Mouse (Mus musculus) heart, embryonic 14.5 days (tissue): ENCODE data around the gene Pdcd6. TPM values are rescaled to one million over a fixed set of nuclear protein-coding genes. Genes with fewer than 3 reads are reported as not detected.

ENCODE experiments used
- ATAC-seq: fragments of 200-750 bp; cut with Nextera tagmentation; 2 replicates; pipeline ENCODE4 v1.8.0; 2017; ENCODE audit warnings: low read depth, moderate TSS enrichment; ENCODE audit not compliant: insufficient number of reproducible peaks, insufficient read depth, low FRiP score
- H3K27ac ChIP-seq, 2 experiments: fragments of 200-500 bp in 1 of 2; fragments of 300-500 bp in 1 of 2; sonication (generic) in 1 of 2; replicated peaks in 1 of 2; 2 replicates each; pipeline ENCODE4 v1.5.1; 2012 to 2014; ENCODE audit warnings: low read depth in 2 of 2, low read length in 2 of 2, control low read depth in 1 of 2, mild to moderate bottlenecking in 1 of 2, mixed read lengths in 1 of 2; ENCODE audit not compliant: control insufficient read depth in 1 of 2, insufficient read depth in 1 of 2
- H3K27me3 ChIP-seq: fragments of 300-500 bp; sonication (generic); 2 replicates; pipeline ENCODE4 v1.6.1; 2014; ENCODE audit warnings: mild to moderate bottlenecking, low read length, control low read depth; ENCODE audit not compliant: control insufficient read depth, insufficient read depth
- H3K36me3 ChIP-seq: fragments of 300-500 bp; sonication (generic); 2 replicates; pipeline ENCODE4 v1.6.1; 2014; ENCODE audit warnings: mild to moderate bottlenecking, control low read depth, low read length, mixed read lengths; ENCODE audit not compliant: control insufficient read depth, insufficient read depth
- H3K4me1 ChIP-seq, 2 experiments: fragments of 200-500 bp in 1 of 2; fragments of 300-500 bp in 1 of 2; sonication (generic) in 1 of 2; 2 replicates each; pipeline ENCODE4 v1.6.1; 2012 to 2014; ENCODE audit warnings: low read length in 2 of 2, control low read depth in 1 of 2, mixed read lengths in 1 of 2; ENCODE audit not compliant: control insufficient read depth in 2 of 2, insufficient read depth in 2 of 2
- H3K4me2 ChIP-seq: fragments of 300-500 bp; sonication (generic); 2 replicates; pipeline ENCODE4 v1.6.1; 2014; ENCODE audit warnings: mild to moderate bottlenecking, low read length
- H3K4me3 ChIP-seq, 2 experiments: fragments of 200-500 bp in 1 of 2; fragments of 300-500 bp in 1 of 2; sonication (generic) in 1 of 2; 2 replicates each; pipeline ENCODE4 v1.5.1; 2012 to 2014; ENCODE audit warnings: low read length in 2 of 2, mild to moderate bottlenecking in 2 of 2, control low read depth in 1 of 2, low read depth in 1 of 2, moderate library complexity in 1 of 2; ENCODE audit not compliant: control insufficient read depth in 1 of 2, insufficient read depth in 1 of 2
- H3K9ac ChIP-seq: fragments of 300-500 bp; sonication (generic); 2 replicates; pipeline ENCODE4 v1.6.1; 2014; ENCODE audit warnings: mild to moderate bottlenecking, low read length
- H3K9me3 ChIP-seq: fragments of 300-500 bp; sonication (generic); 2 replicates; pipeline ENCODE4 v1.6.1; 2016; ENCODE audit warnings: low read length, control low read depth; ENCODE audit not compliant: control insufficient read depth
- WGBS: fragments of 180-500 bp; shearing (Covaris S2); extraction: QIAGEN DNeasy Blood & Tissue Kit; methylation state at CpG from one replicate; pipeline ENCODE4 v1.1.7; 2014; 5-methylcytosine and 5-hydroxymethylcytosine counted together
- polyA plus RNA-seq: library from polyadenylated mRNA; unstranded; fragments of >200 nt; fragmentation: Nextera tagmentation; extraction: Ambion mirVana; gene quantifications from 2 replicates; pipeline ENCODE4 v1.2.1, GENCODE M21; 2014

Pdcd6 gene
- polyA plus RNA-seq, 1 experiment from 2014 or later, result 109 TPM

GRCm38 (mm10) chr13:74275726-74276125 is 41.7 kb downstream of the Pdcd6 start:
- H3K4me2 ChIP-seq, result no peak overlapping the region
- no peaks in the 10 kb centered on the region for H3K9me3 ChIP-seq
- no peak overlapping the region for H3K27ac ChIP-seq
- H3K4me1 ChIP-seq, result no peaks in the 10 kb centered on the region
- H3K9ac ChIP-seq, result no peak overlapping the region
- no peaks in the 10 kb centered on the region for H3K27me3 ChIP-seq
- 44% methylated on average over 4 of the region's 4 CpGs for WGBS
- H3K36me3 ChIP-seq, result no peaks in the 10 kb centered on the region
- no peak overlapping the region for H3K4me3 ChIP-seq
- no peak for ATAC-seq

DNA sequence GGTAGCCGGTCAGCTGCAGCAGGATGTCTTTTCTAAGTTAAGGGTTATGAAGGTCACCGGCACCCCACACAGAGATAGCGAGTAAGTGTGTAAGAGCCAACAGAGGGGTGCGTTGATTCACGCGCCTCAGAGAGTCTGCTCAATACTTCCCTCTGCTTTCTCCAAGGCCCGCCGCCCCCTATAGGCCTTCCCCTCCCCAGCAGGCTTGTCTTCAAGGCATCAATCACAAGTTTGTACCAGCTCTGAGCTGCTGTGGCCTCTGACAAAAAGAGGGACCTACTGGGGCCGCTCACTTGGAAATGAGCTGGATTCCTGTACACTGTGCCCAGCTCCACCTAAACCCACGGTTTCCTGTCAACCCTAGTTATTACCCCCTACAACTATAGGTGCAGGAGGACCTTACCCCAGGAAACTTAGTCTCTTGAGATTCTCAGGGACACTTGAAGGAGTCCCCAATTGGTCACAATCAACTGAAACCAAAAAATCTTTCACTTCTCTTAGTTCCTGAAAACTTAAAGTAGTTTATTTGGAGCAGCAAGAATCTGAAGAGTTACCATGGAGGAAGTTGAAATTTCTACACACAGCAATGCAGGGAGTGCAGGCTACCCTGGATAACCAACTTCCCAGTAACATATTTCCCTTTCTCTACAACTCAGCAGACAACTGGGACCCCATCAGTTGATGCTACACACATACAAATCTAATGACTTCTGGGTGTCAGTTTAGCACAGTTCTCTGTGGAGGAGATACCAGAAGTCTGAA is 57.0 kb downstream of the Pdcd6 start:
- Histone ChIP-seq H3K27me3 (no peaks in the 10 kb centered on the region), H3K9me3 (no peaks in the 10 kb centered on the region), H3K36me3 (no peaks in the 10 kb centered on the region), H3K4me2 (peak overlapping the region; percentile 97), H3K4me1 (peaks cover 5 to 7% of the 10 kb centered on the region in 2 experiments; a peak in 3 of 4 replicates), H3K27ac (peak overlapping the region in 1 of 2 experiments; percentile 3; a peak in 1 of 4 replicates), H3K4me3 (peak overlapping the region; percentile 56 to 66), H3K9ac (peak overlapping the region; percentile 79)
- peak; percentile 61; the same call in 1 of the 2 replicates for ATAC-seq
- WGBS, result 3% methylated on average over 10 of the region's 10 CpGs

- H3K4me2 ChIP-seq, result peak overlapping the region; percentile 97
- H3K36me3 ChIP-seq, result no peaks in the 10 kb centered on the region
- WGBS, result 4% methylated on average over 35 of the region's 35 CpGs
- peak overlapping the region; percentile 79 for H3K9ac ChIP-seq
- 0 out of 4 replicates have a peak overlapping the region, but pooled peaks of 1 of the 2 experiments have one; percentile 3 for H3K27ac ChIP-seq
- peak; percentile 64 for ATAC-seq
- H3K9me3 ChIP-seq, result no peaks in the 10 kb centered on the region
- H3K27me3 ChIP-seq, result no peaks in the 10 kb centered on the region
- peak overlapping the region; percentile 56 to 66 for H3K4me3 ChIP-seq
- H3K4me1 ChIP-seq, result peaks cover 5 to 7% of the 10 kb centered on the region in 2 experiments; a peak in 3 of 4 replicates
Observed at GRCm38 (mm10) chr13:74259460-74260230, 57.7 kb downstream of the Pdcd6 start.

Other genes starting within 250 kb of the Pdcd6 start
- gene Slc9a3, start 196.1 kb downstream of the Pdcd6 start, polyA plus RNA-seq, result 0.08 and 0.30 TPM in 2 replicates
- gene Exoc3, start 108.8 kb downstream of the Pdcd6 start, polyA plus RNA-seq, result 64.2 and 64.9 TPM in 2 replicates
- gene Ahrr, start 25.2 kb downstream of the Pdcd6 start, polyA plus RNA-seq, result 0.98 and 1.1 TPM in 2 replicates
- 496 and 549 TPM in 2 replicates for gene Sdha, start 32.7 kb upstream of the Pdcd6 start, polyA plus RNA-seq
- 42.0 and 49.1 TPM in 2 replicates for gene Ccdc127, start 32.7 kb upstream of the Pdcd6 start, polyA plus RNA-seq
- 6.6 and 10.1 TPM in 2 replicates for gene Lrrc14b, start 46.4 kb upstream of the Pdcd6 start, polyA plus RNA-seq
- 3.5 and 3.8 TPM in 2 replicates for gene Zfp72, start 73.3 kb upstream of the Pdcd6 start, polyA plus RNA-seq
- 52.6 and 54.0 TPM in 2 replicates for gene Ftl1-ps1, start 82.1 kb upstream of the Pdcd6 start, polyA plus RNA-seq
- 13.3 and 16.2 TPM in 2 replicates for gene Zfp825, start 176.4 kb upstream of the Pdcd6 start, polyA plus RNA-seq